Mouse (Mus musculus) stomach, embryonic 16.5 days (tissue): Measurements from ENCODE around the gene F3. TPM values are rescaled to one million over a fixed set of nuclear protein-coding genes. Genes with fewer than 3 reads are reported as not detected.
"Not testable (repeated sequence)": the region's sequence is repeated elsewhere in the genome, so short reads cannot be mapped to it uniquely, and the experiment has no call there.

Experiments used
- ATAC-seq: fragments of 200-750 bp; cut with Nextera tagmentation; 2 replicates; pipeline ENCODE4 v1.8.0; 2017; ENCODE audit warnings: moderate number of reproducible peaks, moderate TSS enrichment; ENCODE audit not compliant: insufficient read depth, low FRiP score
- H3K27ac ChIP-seq: fragments of 300-500 bp; sonication (generic); 2 replicates; pipeline ENCODE4 v1.5.1; 2014; ENCODE audit warnings: low read length
- H3K27me3 ChIP-seq: fragments of 300-500 bp; sonication (generic); 2 replicates; pipeline ENCODE4 v1.6.1; 2014; ENCODE audit warnings: low read length, control low read depth, mixed read lengths; ENCODE audit not compliant: control insufficient read depth, insufficient read depth
- H3K36me3 ChIP-seq: fragments of 300-500 bp; sonication (generic); 2 replicates; pipeline ENCODE4 v1.6.1; 2014; ENCODE audit warnings: low read length; ENCODE audit not compliant: control insufficient read depth, insufficient read depth
- H3K4me1 ChIP-seq: fragments of 300-500 bp; sonication (generic); 2 replicates; pipeline ENCODE4 v1.6.1; 2014; ENCODE audit warnings: low read length, control low read depth, mixed read lengths; ENCODE audit not compliant: control insufficient read depth, insufficient read depth
- H3K4me2 ChIP-seq: fragments of 300-500 bp; sonication (generic); 2 replicates; pipeline ENCODE4 v1.6.1; 2014; ENCODE audit warnings: low read depth, low read length, mixed read lengths
- H3K4me3 ChIP-seq: fragments of 300-500 bp; sonication (generic); replicated peaks from 2 replicates; pipeline ENCODE4 v1.5.1; 2014; ENCODE audit warnings: mild to moderate bottlenecking, low read length
- H3K9ac ChIP-seq: fragments of 300-500 bp; sonication (generic); 2 replicates; pipeline ENCODE4 v1.6.1; 2014; ENCODE audit warnings: low read length
- H3K9me3 ChIP-seq: fragments of 300-500 bp; sonication (generic); replicated peaks from 2 replicates; pipeline ENCODE4 v1.6.1; 2016; ENCODE audit warnings: low read length, control low read depth; ENCODE audit not compliant: control insufficient read depth
- WGBS: fragments of 180-500 bp; shearing (Covaris S2); extraction: QIAGEN DNeasy Blood & Tissue Kit; methylation state at CpG from one replicate; pipeline ENCODE4 v1.1.7; 2014; 5-methylcytosine and 5-hydroxymethylcytosine counted together
- polyA plus RNA-seq: library from polyadenylated mRNA; unstranded; fragments of >200 nt; fragmentation: Nextera tagmentation; extraction: Ambion mirVana; gene quantifications from 2 replicates; pipeline ENCODE4 v1.2.1, GENCODE M21; 2015

The F3 gene
- polyA plus RNA-seq, 1 experiment from 2014 or later, result 39.0 TPM

GRCm38 (mm10) chr3:121773336-121773735, 50.0 kb downstream of the F3 start:
- H3K4me2 ChIP-seq, H3K27ac ChIP-seq, H3K9me3 ChIP-seq, ATAC-seq, H3K27me3 ChIP-seq, H3K9ac ChIP-seq, H3K4me1 ChIP-seq, H3K4me3 ChIP-seq: not testable (repeated sequence)
- WGBS, result 94% methylated on average over 4 of the region's 4 CpGs
- H3K36me3 ChIP-seq, result peaks cover 21% of the 10 kb centered on the region

- no peak for ATAC-seq
- 42% methylated on average over 7 of the region's 7 CpGs for WGBS
- Histone ChIP-seq H3K4me3 (no peak overlapping the region), H3K4me1 (no peaks in the 10 kb centered on the region), H3K9me3 (no peaks in the 10 kb centered on the region), H3K36me3 (0 out of 2 replicates have a peak, but pooled peaks cover 2% of the 10 kb centered on the region), H3K27ac (no peak overlapping the region), H3K9ac (no peak overlapping the region), H3K4me2 (no peak overlapping the region), H3K27me3 (no peaks in the 10 kb centered on the region)
Measured at GRCm38 (mm10) chr3:121777943-121778342, 54.6 kb downstream of the F3 start.

GRCm38 (mm10) chr3:121783020-121783419, 59.7 kb downstream of the F3 start:
- no peaks in the 10 kb centered on the region for H3K36me3 ChIP-seq
- no peak overlapping the region for H3K4me3 ChIP-seq
- H3K4me2 ChIP-seq, result no peak overlapping the region
- no peaks in the 10 kb centered on the region for H3K27me3 ChIP-seq
- H3K27ac ChIP-seq, result no peak overlapping the region
- 85% methylated on average over 6 of the region's 6 CpGs for WGBS
- H3K4me1 ChIP-seq, result no peaks in the 10 kb centered on the region
- ATAC-seq, result no peak
- H3K9me3 ChIP-seq, result no peaks in the 10 kb centered on the region
- H3K9ac ChIP-seq, result no peak overlapping the region

Other genes starting within 250 kb of the F3 start
- gene Slc44a3, start 191.1 kb upstream of the F3 start, polyA plus RNA-seq, result 41.5 and 49.4 TPM in 2 replicates
- not detected in 2 replicates for gene 4930432M17Rik, start 52.8 kb upstream of the F3 start, polyA plus RNA-seq
- gene Abcd3, start 91.8 kb downstream of the F3 start, polyA plus RNA-seq, result 90.5 and 95.6 TPM in 2 replicates
- gene Arhgap29, start 229.0 kb downstream of the F3 start, polyA plus RNA-seq, result 49.6 and 50.7 TPM in 2 replicates